Mouse (Mus musculus) intestine, postnatal 0 days (tissue): ENCODE measurements around the gene Tuba1a. TPM values are rescaled to one million over a fixed set of nuclear protein-coding genes. Genes with fewer than 3 reads are reported as not detected.
A peak's percentile ranks its signal among the peaks of the same experiment; 100 is the strongest.

Experiments used
- ATAC-seq: fragments of 200-750 bp; cut with Nextera tagmentation; 2 replicates; pipeline ENCODE4 v1.8.0; 2017; ENCODE audit warnings: mild to moderate bottlenecking, moderate TSS enrichment, moderate library complexity
- H3K27ac ChIP-seq: fragments of 300-500 bp; sonication (generic); 2 replicates; pipeline ENCODE4 v1.5.1; 2014; ENCODE audit warnings: mild to moderate bottlenecking, low read depth, low read length, moderate library complexity
- H3K27me3 ChIP-seq: fragments of 300-500 bp; sonication (generic); replicated peaks from 2 replicates; pipeline ENCODE4 v1.6.1; 2014; ENCODE audit warnings: low read length, mixed read lengths; ENCODE audit not compliant: control insufficient read depth, insufficient read depth
- H3K36me3 ChIP-seq: fragments of 300-500 bp; sonication (generic); 2 replicates; pipeline ENCODE4 v1.6.1; 2014; ENCODE audit warnings: mild to moderate bottlenecking, moderate library complexity; ENCODE audit not compliant: control insufficient read depth, insufficient read depth
- H3K4me1 ChIP-seq: fragments of 300-500 bp; sonication (generic); replicated peaks from 2 replicates; pipeline ENCODE4 v1.6.1; 2014; ENCODE audit warnings: antibody characterized with exemption, low read length, mixed read lengths; ENCODE audit not compliant: control insufficient read depth, insufficient read depth
- H3K4me2 ChIP-seq: fragments of 300-500 bp; sonication (generic); replicated peaks from 2 replicates; pipeline ENCODE4 v1.6.1; 2014; ENCODE audit warnings: low read depth, mild to moderate bottlenecking, moderate library complexity
- H3K4me3 ChIP-seq: fragments of 300-500 bp; sonication (generic); 2 replicates; pipeline ENCODE4 v1.5.1; 2014; ENCODE audit warnings: low read depth, low read length
- H3K9ac ChIP-seq: fragments of 300-500 bp; sonication (generic); 2 replicates; pipeline ENCODE4 v1.6.1; 2014; ENCODE audit warnings: mild to moderate bottlenecking, low read depth, low read length
- H3K9me3 ChIP-seq: fragments of 300-500 bp; sonication (generic); 2 replicates; pipeline ENCODE4 v1.6.1; 2016; ENCODE audit warnings: mixed run types; ENCODE audit not compliant: control insufficient read depth
- CTCF ChIP-seq: sonication (generic); IDR thresholded peaks from 2 replicates; pipeline ENCODE4 v1.5.1; 2016; ENCODE audit warnings: low read depth, mild to moderate bottlenecking, control low read depth, antibody characterized with exemption, moderate library complexity
- WGBS: fragments of 180-500 bp; shearing (Covaris S2); extraction: QIAGEN DNeasy Blood & Tissue Kit; methylation state at CpG from one replicate; pipeline ENCODE4 v1.1.7; 2014; 5-methylcytosine and 5-hydroxymethylcytosine counted together
- polyA plus RNA-seq: library from polyadenylated mRNA; unstranded; fragments of >200 nt; fragmentation: Nextera tagmentation; extraction: Ambion mirVana; gene quantifications from 2 replicates; pipeline ENCODE4 v1.2.1, GENCODE M21; 2015

The Tuba1a gene
- polyA plus RNA-seq, 1 experiment from 2014 or later: 503 TPM

DNA sequence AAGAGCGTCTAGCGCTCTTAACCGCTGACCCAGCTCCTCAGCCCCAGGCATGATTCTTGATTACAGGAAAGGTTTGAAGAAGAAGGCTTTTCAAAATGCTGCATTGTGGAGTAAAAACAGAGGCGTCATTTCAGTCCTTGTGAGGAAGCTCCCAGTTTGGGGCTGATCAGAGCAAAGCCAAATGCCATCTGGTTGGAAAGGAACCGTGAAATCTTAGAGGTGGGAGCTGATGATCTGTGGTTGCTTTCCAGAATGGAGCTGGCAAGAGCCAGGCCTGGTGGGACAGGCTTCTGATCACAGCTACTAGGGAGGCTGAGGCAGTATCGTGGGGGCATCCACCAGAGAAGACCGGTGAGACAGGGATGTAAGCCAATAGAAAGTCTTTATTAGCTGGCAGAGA, 43.3 kb upstream of the Tuba1a start:
- Histone ChIP-seq H3K9ac (no peak overlapping the region), H3K27me3 (no peaks in the 10 kb centered on the region), H3K27ac (no peak overlapping the region), H3K36me3 (no peaks in the 10 kb centered on the region), H3K4me1 (no peaks in the 10 kb centered on the region), H3K9me3 (no peaks in the 10 kb centered on the region), H3K4me3 (no peak overlapping the region), H3K4me2 (no peak overlapping the region)
- 86% methylated on average over 7 of the region's 7 CpGs for WGBS
- TF ChIP-seq CTCF: no peak
- no peak for ATAC-seq

DNA sequence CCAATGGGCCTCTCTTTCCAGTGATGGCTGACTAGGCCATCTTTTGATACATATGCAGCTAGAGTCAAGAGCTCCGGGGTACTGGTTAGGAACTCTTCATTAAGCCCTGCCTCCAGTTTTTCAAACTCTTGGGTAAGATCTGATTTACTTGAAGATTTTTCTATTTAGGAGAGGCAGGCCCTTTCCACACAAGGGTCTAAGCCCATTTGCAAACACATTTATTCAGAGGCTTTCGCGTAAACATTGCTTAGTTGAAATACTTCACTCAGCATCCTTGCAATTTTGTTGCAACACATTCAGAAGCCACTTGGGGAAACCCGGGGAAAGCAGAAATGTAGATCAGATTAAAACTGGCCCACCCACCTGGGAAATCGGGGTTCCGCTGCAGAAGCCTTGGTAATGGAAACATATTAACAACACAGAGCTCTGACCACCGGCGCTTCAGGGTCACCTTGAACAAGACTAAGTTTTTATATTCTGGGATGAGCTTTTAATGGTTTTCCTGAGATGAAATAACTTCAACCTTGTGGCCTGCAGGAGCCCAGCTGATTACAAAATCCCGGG, 41.5 kb upstream of the Tuba1a start:
- Histone ChIP-seq H3K27me3 (no peaks in the 10 kb centered on the region), H3K36me3 (no peaks in the 10 kb centered on the region), H3K27ac (no peak overlapping the region), H3K4me1 (no peaks in the 10 kb centered on the region), H3K4me2 (no peak overlapping the region), H3K9me3 (no peaks in the 10 kb centered on the region), H3K4me3 (no peak overlapping the region), H3K9ac (no peak overlapping the region)
- no peak for ATAC-seq
- TF ChIP-seq CTCF: no peak
- WGBS: 83% methylated on average over 9 of the region's 9 CpGs

DNA sequence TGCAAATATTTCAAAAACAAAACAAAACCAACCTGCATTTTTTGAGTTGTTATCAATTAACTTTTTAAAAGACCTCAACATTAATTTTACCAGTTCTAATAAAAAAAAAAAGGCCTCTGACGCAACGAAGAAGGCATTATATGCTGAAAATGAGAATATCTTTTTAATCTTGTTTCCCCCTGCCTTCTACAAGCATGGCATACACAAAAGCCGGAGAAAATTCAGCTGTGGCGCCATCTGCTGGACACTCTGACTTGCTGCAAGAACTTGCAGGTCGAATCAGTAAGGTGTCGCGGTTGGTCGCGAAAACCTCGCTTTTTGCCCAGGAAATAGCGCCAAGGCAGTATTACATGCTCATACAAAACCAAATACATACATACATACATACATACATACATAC, 40.4 kb upstream of the Tuba1a start:
- no peaks in the 10 kb centered on the region for H3K4me1 ChIP-seq
- H3K27me3 ChIP-seq: no peaks in the 10 kb centered on the region
- H3K27ac ChIP-seq: peak overlapping the region; percentile 96; the same call in 1 of the 2 replicates
- H3K4me2 ChIP-seq: peak overlapping the region; percentile 74; the same call in 1 of the 2 replicates
- TF ChIP-seq CTCF: peak; percentile 94
- 2% methylated on average over 11 of the region's 11 CpGs for WGBS
- H3K36me3 ChIP-seq: no peaks in the 10 kb centered on the region
- no peaks in the 10 kb centered on the region for H3K9me3 ChIP-seq
- H3K9ac ChIP-seq: peak overlapping the region; percentile 32; the same call in 1 of the 2 replicates
- ATAC-seq: peak; percentile 25; the same call in 1 of the 2 replicates
- H3K4me3 ChIP-seq: peak overlapping the region; percentile 36; the same call in 1 of the 2 replicates

DNA sequence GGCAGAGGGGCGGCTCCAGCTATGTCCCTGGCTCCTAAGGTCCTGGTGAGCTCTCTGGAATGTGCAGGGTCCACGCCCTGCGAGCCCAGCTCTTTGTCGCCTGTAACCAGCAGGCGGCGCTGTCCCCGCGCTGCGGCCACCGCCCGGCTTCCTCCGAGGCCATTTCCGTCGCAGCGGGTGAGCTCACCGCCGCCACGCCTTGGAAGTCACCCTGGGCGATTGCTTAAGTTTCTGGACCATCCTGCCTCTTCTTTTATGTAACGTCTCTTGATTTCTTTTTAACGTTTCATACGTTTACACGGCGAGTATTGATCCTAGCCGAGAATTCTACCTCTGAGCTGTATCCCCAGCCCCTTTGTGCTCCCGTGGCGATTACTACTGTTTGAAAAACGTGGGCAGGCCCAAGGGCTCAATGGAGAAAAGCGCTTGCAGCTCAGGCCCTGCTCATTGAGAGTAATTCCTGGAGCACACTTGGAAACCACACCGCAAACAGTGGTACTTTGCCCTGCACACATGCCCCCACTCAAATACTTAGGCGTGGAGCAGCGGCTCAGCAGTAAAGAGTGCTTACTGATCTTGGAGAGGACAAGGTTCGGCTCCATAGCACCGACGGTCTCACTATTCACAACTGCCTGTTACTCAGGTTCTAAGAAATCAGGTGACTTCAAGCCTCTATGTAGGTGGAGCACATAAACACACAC, 39.7 kb upstream of the Tuba1a start:
- peak; percentile 100 for TF ChIP-seq CTCF
- Histone ChIP-seq H3K9ac (peak overlapping the region; percentile 42), H3K4me2 (peak overlapping the region; percentile 74), H3K27ac (peak overlapping the region; percentile 96), H3K36me3 (no peaks in the 10 kb centered on the region), H3K9me3 (no peaks in the 10 kb centered on the region), H3K4me3 (peak overlapping the region; percentile 36), H3K4me1 (no peaks in the 10 kb centered on the region), H3K27me3 (no peaks in the 10 kb centered on the region)
- WGBS: 2% methylated on average over 35 of the region's 35 CpGs
- peak; percentile 93 for ATAC-seq

DNA sequence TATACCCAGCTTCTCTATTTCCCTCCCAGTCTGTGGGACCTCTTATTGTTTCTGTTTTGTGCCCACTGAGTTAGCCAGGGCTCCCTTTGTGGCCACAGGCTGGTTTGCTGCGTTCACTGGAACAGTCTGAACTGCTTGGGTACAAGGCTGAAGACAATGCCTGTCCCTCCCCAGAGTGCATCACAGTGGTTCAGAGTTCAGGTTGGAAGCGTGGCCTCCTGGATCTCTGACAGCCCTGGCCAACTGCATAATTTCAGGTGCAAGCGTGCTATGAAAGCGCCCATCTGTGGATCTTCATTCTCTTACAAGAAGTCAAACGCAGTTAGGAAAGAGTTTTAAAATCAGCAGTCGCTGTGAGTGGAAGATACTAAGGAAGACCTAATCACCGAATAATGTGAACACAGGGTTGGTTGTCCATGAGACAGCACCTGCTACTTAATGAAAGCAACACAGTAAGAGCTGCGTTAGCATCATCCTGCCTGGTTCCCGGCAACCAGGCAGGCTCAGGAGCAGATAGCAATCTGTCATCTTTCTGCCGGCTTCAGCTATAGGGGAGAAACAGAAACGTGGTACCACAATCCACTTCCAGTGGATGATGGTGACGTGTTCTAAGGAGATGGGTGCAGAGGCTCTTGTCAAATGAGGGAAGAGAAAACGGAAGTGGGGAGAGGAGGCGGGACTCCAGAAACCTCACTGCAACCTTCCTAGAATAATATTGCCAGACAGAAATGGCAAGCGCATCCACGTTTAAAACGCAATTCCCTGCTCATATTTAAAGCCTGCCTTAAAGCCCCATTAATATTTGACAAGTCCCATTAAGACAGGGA, 38.8 kb upstream of the Tuba1a start:
- Histone ChIP-seq H3K9me3 (no peaks in the 10 kb centered on the region), H3K27me3 (no peaks in the 10 kb centered on the region), H3K4me3 (peak overlapping the region; percentile 36), H3K4me2 (peak overlapping the region; percentile 74), H3K9ac (0 out of 2 replicates have a peak overlapping the region, but pooled peaks have one; percentile 42), H3K36me3 (no peaks in the 10 kb centered on the region), H3K27ac (peak overlapping the region; percentile 96; the same call in 1 of the 2 replicates), H3K4me1 (no peaks in the 10 kb centered on the region)
- no peak for TF ChIP-seq CTCF
- ATAC-seq: no peak
- WGBS: 30% methylated on average over 17 of the region's 17 CpGs

DNA sequence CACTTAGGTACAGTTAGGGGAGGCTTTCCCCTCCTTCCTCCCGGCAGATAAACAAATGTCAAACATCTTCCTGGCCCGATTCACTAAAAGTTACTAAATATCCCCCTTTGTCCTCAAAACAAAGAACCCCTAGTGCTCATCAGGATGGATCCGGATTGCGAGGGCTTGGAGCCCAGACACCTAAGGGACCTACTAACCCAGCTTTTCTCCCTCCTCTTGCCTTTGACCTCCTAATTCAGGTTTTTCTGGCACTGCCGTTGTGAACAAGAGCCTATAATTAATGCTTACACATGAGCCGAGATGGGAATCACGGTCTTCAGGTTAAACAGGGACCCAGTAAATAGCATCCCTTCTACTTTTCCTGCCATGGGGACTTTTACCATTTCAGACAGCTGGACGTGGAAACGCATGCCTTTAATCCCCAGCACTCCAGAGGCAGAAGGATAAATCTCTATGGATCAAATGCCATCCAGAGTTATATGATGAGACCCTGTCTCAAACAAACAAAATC, 38.1 kb upstream of the Tuba1a start:
- H3K4me2 ChIP-seq: no peak overlapping the region
- no peaks in the 10 kb centered on the region for H3K27me3 ChIP-seq
- TF ChIP-seq CTCF: no peak
- no peak overlapping the region for H3K9ac ChIP-seq
- no peak overlapping the region for H3K27ac ChIP-seq
- WGBS: 51% methylated on average over 9 of the region's 9 CpGs
- H3K4me3 ChIP-seq: no peak overlapping the region
- no peaks in the 10 kb centered on the region for H3K9me3 ChIP-seq
- H3K4me1 ChIP-seq: no peaks in the 10 kb centered on the region
- H3K36me3 ChIP-seq: no peaks in the 10 kb centered on the region
- no peak for ATAC-seq
